In the genomic region with DNA sequence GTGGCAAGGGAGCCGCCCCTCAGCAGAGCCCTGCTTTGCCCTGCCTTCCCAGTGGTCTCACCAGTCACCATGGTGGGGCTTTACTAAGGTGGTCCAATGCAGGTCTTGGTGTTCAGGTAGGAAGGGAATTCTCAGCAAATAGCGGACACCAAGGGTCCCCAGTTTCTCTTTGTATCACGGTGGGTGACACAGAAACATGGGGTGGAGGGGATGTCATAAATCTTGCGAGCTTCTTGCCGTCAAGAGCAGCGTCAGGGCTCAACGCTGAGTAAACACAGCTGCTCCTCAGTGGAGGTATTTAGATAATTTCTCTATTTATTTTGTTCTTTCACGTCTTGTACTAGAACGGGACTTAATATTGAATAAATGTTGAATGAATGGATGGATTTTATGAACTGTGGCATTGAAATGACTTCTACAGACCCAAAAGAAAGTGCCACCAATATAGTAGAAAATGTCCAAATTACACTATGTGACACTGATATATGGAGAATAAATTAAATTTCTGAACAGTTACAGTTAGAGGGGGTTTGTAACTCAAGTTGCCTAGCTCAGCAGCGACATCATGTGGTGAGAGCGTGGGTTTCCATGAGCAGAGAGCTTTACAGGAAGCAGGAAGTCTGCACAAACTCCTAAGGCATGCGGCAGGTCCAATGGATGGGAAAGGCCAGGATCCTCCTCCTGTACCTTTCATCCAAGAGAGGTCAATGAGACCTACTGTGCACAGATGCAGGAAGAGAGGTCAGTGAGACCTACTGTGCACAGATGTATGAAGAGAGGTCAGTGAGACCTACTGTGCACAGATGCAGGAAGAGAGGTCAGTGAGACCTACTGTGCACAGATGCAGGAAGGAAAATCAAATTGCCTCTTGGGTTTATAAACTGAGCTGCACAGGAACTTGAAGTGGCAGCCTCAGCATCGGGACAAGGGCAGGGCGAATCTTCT, we compare ENCODE assay signal across 8 mouse cellular contexts. TPM values are rescaled to one million over a fixed set of nuclear protein-coding genes. Genes with fewer than 3 reads are reported as not detected.
DNase-seq lines count a peak whose midpoint lies in the region; ATAC-seq and TF ChIP-seq lines count a peak whose summit lies in the region.

No protein-coding gene starts in this region.

- no peaks in the 10 kb centered on the region; the same call in 1 of the 2 replicates for H3K27me3 ChIP-seq in forebrain, embryonic 11.5 days (ENCODE audit: control insufficient read depth, insufficient read depth, low read length)
- no peaks in the 10 kb centered on the region for H3K27me3 ChIP-seq in lung, embryonic 14.5 days (ENCODE audit: insufficient read depth, low read length)

- H3K4me2 ChIP-seq in forebrain, embryonic 11.5 days (ENCODE audit: low read depth, low read length, severe bottlenecking), result no peak overlapping the region
- no peak overlapping the region for H3K4me2 ChIP-seq in lung, embryonic 14.5 days

- H3K36me3 ChIP-seq in forebrain, embryonic 11.5 days (ENCODE audit: control insufficient read depth, insufficient read depth, low read length), result no peaks in the 10 kb centered on the region
- no peaks in the 10 kb centered on the region for H3K36me3 ChIP-seq in lung, embryonic 14.5 days (ENCODE audit: insufficient read depth)

- H3K9ac ChIP-seq in forebrain, embryonic 11.5 days (ENCODE audit: low read length), result no peak overlapping the region
- H3K9ac ChIP-seq in lung, embryonic 14.5 days, result no peak overlapping the region

- H3K9me3 ChIP-seq in forebrain, embryonic 11.5 days (ENCODE audit: control insufficient read depth, low read length), result no peaks in the 10 kb centered on the region
- no peaks in the 10 kb centered on the region for H3K9me3 ChIP-seq in lung, embryonic 14.5 days (ENCODE audit: low read depth, low read length)

- peak; percentile 61 for ATAC-seq in forebrain, embryonic 11.5 days (replicated peaks; ENCODE audit: low FRiP score)
- ATAC-seq in lung, embryonic 14.5 days (ENCODE audit: insufficient read depth), result peak; percentile 80

- TF ChIP-seq POLR2A in bone marrow macrophage, adult 2 months (IDR thresholded peaks at IDR 0.05; ENCODE audit: borderline replicate concordance, low read depth, low read length), result no peak

- TF ChIP-seq CTCF in bone marrow macrophage, adult 2 months (IDR thresholded peaks at IDR 0.05; ENCODE audit: low read depth, low read length), result peak; percentile 60
- TF ChIP-seq CTCF in lung, embryonic 14.5 days (IDR thresholded peaks at IDR 0.05; ENCODE audit: low read depth), result peak; percentile 96

- H3K27ac ChIP-seq in bone marrow macrophage, adult 2 months (ENCODE audit: insufficient read depth, low read depth, low read length), result no peak overlapping the region
- H3K27ac ChIP-seq in forebrain, embryonic 11.5 days (ENCODE audit: low read depth, low read length), result no peak overlapping the region
- no peak overlapping the region for H3K27ac ChIP-seq in lung, embryonic 14.5 days (ENCODE audit: low read depth)

- peak; percentile 67 to 80 for DNase-seq in CD8-positive naive resting alpha-beta T cell, adult 2 months (ENCODE audit: low read depth in 2 of 2, low spot score in 2 of 2)
- peak; percentile 89 for DNase-seq in forebrain, embryonic 11.5 days (ENCODE audit: low spot score)
- DNase-seq in heart, postnatal 25 days (ENCODE audit: low spot score), result peak; percentile 35
- peak; percentile 91 to 92 for DNase-seq in kidney, postnatal 4 days
- DNase-seq in lung, embryonic 14.5 days, result peak; percentile 96
- peak; percentile 34 for DNase-seq in ovary, adult 18-20 months (ENCODE audit: low spot score)
- DNase-seq in thymus, postnatal 10 days (ENCODE audit: low spot score in 2 of 2), result peak; percentile 75 to 89

- no peak overlapping the region for H3K4me3 ChIP-seq in bone marrow macrophage, adult 2 months (ENCODE audit: insufficient read depth, low read length)
- no peak overlapping the region for H3K4me3 ChIP-seq in forebrain, embryonic 11.5 days (ENCODE audit: low read depth, low read length)
- no peak overlapping the region for H3K4me3 ChIP-seq in lung, embryonic 14.5 days (ENCODE audit: low read depth, low read length)

- intact Hi-C loops in heart, postnatal 25 days (cut with DNase I), result loop anchor here (1.0 kb wide), 2 partner anchors 219 to 320 kb away; no protein-coding TSS in a partner anchor

- 72% methylated on average over 14 of the region's 14 CpGs for whole genome bisulfite sequencing in forebrain, embryonic 11.5 days
- WGBS in lung, embryonic 14.5 days, result 27% methylated on average over 14 of the region's 14 CpGs

- H3K4me1 ChIP-seq in bone marrow macrophage, adult 2 months (ENCODE audit: control insufficient read depth, insufficient read depth, low read length), result no peaks in the 10 kb centered on the region
- H3K4me1 ChIP-seq in forebrain, embryonic 11.5 days (replicated peaks; ENCODE audit: control insufficient read depth, insufficient read depth, low read length), result peaks cover 9% of the 10 kb centered on the region; the same call in 1 of the 2 replicates
- no peaks in the 10 kb centered on the region for H3K4me1 ChIP-seq in lung, embryonic 14.5 days (ENCODE audit: insufficient read depth)

RNA-seq across cellular contexts. Expression of gene Hlcs, which starts 54.7 kb away (rescaled TPM):
- polyA plus RNA-seq in bone marrow macrophage, adult 2 months (2012; ENCODE audit: insufficient read depth, insufficient read length, missing spikeins), result 5.1 and 6.8 TPM in 2 replicates
- polyA plus RNA-seq in forebrain, embryonic 11.5 days (2014; fragmentation: Nextera tagmentation; extraction: Ambion mirVana), result 13.8 TPM in 2 replicates
- total RNA-seq in heart, postnatal 25 days (2021), result 1 to 10 TPM; 5.0 to 5.7 TPM
- polyA plus RNA-seq in lung, embryonic 14.5 days (2014; fragmentation: Nextera tagmentation; extraction: Ambion mirVana), result 8.0 and 8.8 TPM in 2 replicates

Comparison
In these comparisons a context has a peak if more than half of its experiments do, and no peak if none do; other contexts are left out.
1. DNase-seq: peak in every context shown above with its lines; median percentile 96 in lung, embryonic 14.5 days; 92 in kidney, postnatal 4 days; 89 in forebrain, embryonic 11.5 days; 82 in thymus, postnatal 10 days; 74 in CD8-positive naive resting alpha-beta T cell, adult 2 months; 35 in heart, postnatal 25 days; 34 in ovary, adult 18-20 months.